Mouse (Mus musculus) splenic B cell, adult 2 months (primary cell): ENCODE results near the gene Nupl1.

ENCODE experiments used
- DNase-seq: peaks from one replicate; pipeline ENCODE4 v3.0.0-alpha.2; 2011; ENCODE audit warnings: low read depth, low spot score
- H3K27me3 ChIP-seq: 2 replicates; pipeline ENCODE4 v1.6.1; 2012; ENCODE audit warnings: mild to moderate bottlenecking, low read length, moderate library complexity, mixed read lengths; ENCODE audit not compliant: control insufficient read depth, poor library complexity, insufficient read depth, severe bottlenecking
- H3K36me3 ChIP-seq: 2 replicates; pipeline ENCODE4 v1.6.1; 2012; ENCODE audit warnings: mild to moderate bottlenecking, low read length, moderate library complexity, mixed read lengths; ENCODE audit not compliant: control insufficient read depth, poor library complexity, insufficient read depth, severe bottlenecking

The Nupl1 gene

GRCm38 (mm10) chr14:60251281-60252003, at the start of gene Nupl1, which contains the start of gene Gm49336:
TSS of gene Nupl1 (minus strand) at chr14:60251431.
TSS of gene Gm49336 (minus strand) at chr14:60251507.
- Histone ChIP-seq H3K36me3 (no peaks in the 10 kb centered on the region), H3K27me3 (no peaks in the 10 kb centered on the region)
- DNase-seq: peak; percentile 99

- Histone ChIP-seq H3K27me3 (no peaks in the 10 kb centered on the region), H3K36me3 (peaks cover 10% of the 10 kb centered on the region)
- DNase-seq: no peak
Observed at GRCm38 (mm10) chr14:60301024-60301423, 49.8 kb upstream of the Nupl1 start.

GRCm38 (mm10) chr14:60300224-60300991, 49.2 kb upstream of the Nupl1 start:
- no peak for DNase-seq
- H3K27me3 ChIP-seq: no peaks in the 10 kb centered on the region
- peaks cover 10% of the 10 kb centered on the region for H3K36me3 ChIP-seq

GRCm38 (mm10) chr14:60295531-60295930, 44.3 kb upstream of the Nupl1 start:
- H3K36me3 ChIP-seq: peaks cover 18% of the 10 kb centered on the region
- no peak for DNase-seq

GRCm38 (mm10) chr14:60290363-60290762, 39.1 kb upstream of the Nupl1 start:
- Histone ChIP-seq H3K36me3 (peaks cover 9% of the 10 kb centered on the region), H3K27me3 (no peaks in the 10 kb centered on the region)
- peak; percentile 53 for DNase-seq

More at GRCm38 (mm10) chr14:60295531-60295930, 44.3 kb upstream of the Nupl1 start:
- no peaks in the 10 kb centered on the region for H3K27me3 ChIP-seq

GRCm38 (mm10) chr14:60286194-60286863, 35.1 kb upstream of the Nupl1 start:
- H3K27me3 ChIP-seq: no peaks in the 10 kb centered on the region
- no peak for DNase-seq
- peaks cover 4% of the 10 kb centered on the region for H3K36me3 ChIP-seq

GRCm38 (mm10) chr14:60275301-60276276, 24.4 kb upstream of the Nupl1 start:
- no peak for DNase-seq
- H3K27me3 ChIP-seq: no peaks in the 10 kb centered on the region
- H3K36me3 ChIP-seq: peaks cover 7% of the 10 kb centered on the region; the same call in 1 of the 2 replicates

- no peaks in the 10 kb centered on the region for H3K27me3 ChIP-seq
- H3K36me3 ChIP-seq: peaks cover 3% of the 10 kb centered on the region; the same call in 1 of the 2 replicates
- DNase-seq: no peak
Observed at GRCm38 (mm10) chr14:60273346-60273745, 22.1 kb upstream of the Nupl1 start.

GRCm38 (mm10) chr14:60269333-60269732, 18.1 kb upstream of the Nupl1 start:
- DNase-seq: peak; percentile 63
- H3K36me3 ChIP-seq: no peaks in the 10 kb centered on the region
- H3K27me3 ChIP-seq: no peaks in the 10 kb centered on the region

- H3K27me3 ChIP-seq: no peaks in the 10 kb centered on the region
- no peaks in the 10 kb centered on the region for H3K36me3 ChIP-seq
- DNase-seq: peak; percentile 100
Observed at GRCm38 (mm10) chr14:60264990-60265876, 14.0 kb upstream of the Nupl1 start, which contains the start of gene Mtmr6. TSS of gene Mtmr6 (plus strand) at chr14:60265228.

GRCm38 (mm10) chr14:60262316-60262715, 11.1 kb upstream of the Nupl1 start:
- no peaks in the 10 kb centered on the region for H3K27me3 ChIP-seq
- H3K36me3 ChIP-seq: no peaks in the 10 kb centered on the region
- DNase-seq: no peak

GRCm38 (mm10) chr14:60257851-60258250, 6.6 kb upstream of the Nupl1 start:
- Histone ChIP-seq H3K27me3 (no peaks in the 10 kb centered on the region), H3K36me3 (no peaks in the 10 kb centered on the region)
- DNase-seq: no peak

GRCm38 (mm10) chr14:60257101-60257500, 5.9 kb upstream of the Nupl1 start:
- H3K36me3 ChIP-seq: no peaks in the 10 kb centered on the region

More at GRCm38 (mm10) chr14:60257101-60257500, 5.9 kb upstream of the Nupl1 start:
- H3K27me3 ChIP-seq: no peaks in the 10 kb centered on the region
- DNase-seq: no peak
